Mouse (Mus musculus) hindbrain, embryonic 11.5 days (tissue): ENCODE measurements around the gene Ip6k3. TPM values are rescaled to one million over a fixed set of nuclear protein-coding genes. Genes with fewer than 3 reads are reported as not detected.

Source experiments
- ATAC-seq: fragments of 200-750 bp; cut with Nextera tagmentation; 2 replicates; pipeline ENCODE4 v1.8.0; 2017; ENCODE audit warnings: mild to moderate bottlenecking, moderate TSS enrichment, moderate library complexity; ENCODE audit not compliant: low FRiP score
- DNase-seq: peaks from one replicate; pipeline ENCODE4 v3.0.0-alpha.2; 2015; ENCODE audit warnings: low spot score
- H3K27ac ChIP-seq: fragments of 300-500 bp; sonication (generic); 2 replicates; pipeline ENCODE4 v1.5.1; 2014; ENCODE audit warnings: mild to moderate bottlenecking, low read depth, low read length
- H3K27me3 ChIP-seq: fragments of 300-500 bp; sonication (generic); 2 replicates; pipeline ENCODE4 v1.6.1; 2014; ENCODE audit warnings: mild to moderate bottlenecking, low read length, moderate library complexity, mixed read lengths; ENCODE audit not compliant: control insufficient read depth, insufficient read depth
- H3K36me3 ChIP-seq: fragments of 300-500 bp; sonication (generic); 2 replicates; pipeline ENCODE4 v1.6.1; 2014; ENCODE audit warnings: mild to moderate bottlenecking, low read length, moderate library complexity, mixed read lengths; ENCODE audit not compliant: control insufficient read depth, insufficient read depth
- H3K4me1 ChIP-seq: fragments of 300-500 bp; sonication (generic); replicated peaks from 2 replicates; pipeline ENCODE4 v1.6.1; 2014; ENCODE audit warnings: low read length, mixed read lengths; ENCODE audit not compliant: control insufficient read depth, insufficient read depth
- H3K4me2 ChIP-seq: fragments of 300-500 bp; sonication (generic); replicated peaks from 2 replicates; pipeline ENCODE4 v1.6.1; 2014; ENCODE audit warnings: mild to moderate bottlenecking, low read depth, low read length
- H3K4me3 ChIP-seq: fragments of 300-500 bp; sonication (generic); 2 replicates; pipeline ENCODE4 v1.5.1; 2014; ENCODE audit warnings: low read depth, low read length
- H3K9ac ChIP-seq: fragments of 300-500 bp; sonication (generic); 2 replicates; pipeline ENCODE4 v1.6.1; 2014; ENCODE audit warnings: low read depth, low read length
- H3K9me3 ChIP-seq: fragments of 300-500 bp; sonication (generic); 2 replicates; pipeline ENCODE4 v1.6.1; 2016; ENCODE audit warnings: low read length; ENCODE audit not compliant: control insufficient read depth
- WGBS: fragments of 180-500 bp; shearing (Covaris S2); extraction: QIAGEN DNeasy Blood & Tissue Kit; methylation state at CpG from one replicate; pipeline ENCODE4 v1.1.7; 2014; 5-methylcytosine and 5-hydroxymethylcytosine counted together
- polyA plus RNA-seq: library from polyadenylated mRNA; unstranded; fragments of >200 nt; fragmentation: Nextera tagmentation; extraction: Ambion mirVana; gene quantifications from 2 replicates; pipeline ENCODE4 v1.2.1, GENCODE M21; 2014

Ip6k3 gene
- polyA plus RNA-seq, 1 experiment from 2014 or later, result 0.23 TPM

GRCm38 (mm10) chr17:27101675-27102074 is 65.9 kb downstream of the Ip6k3 start:
- H3K36me3 ChIP-seq, result no peaks in the 10 kb centered on the region
- 76% methylated on average over 5 of the region's 5 CpGs for whole genome bisulfite sequencing
- H3K9me3 ChIP-seq, result no peaks in the 10 kb centered on the region
- H3K4me2 ChIP-seq, result no peak overlapping the region
- ATAC-seq (no peak), DNase-seq (no peak)
- no peaks in the 10 kb centered on the region; the same call in 1 of the 2 replicates for H3K4me1 ChIP-seq
- no peaks in the 10 kb centered on the region for H3K27me3 ChIP-seq
- no peak overlapping the region for H3K27ac ChIP-seq
- H3K4me3 ChIP-seq, result no peak overlapping the region
- no peak overlapping the region for H3K9ac ChIP-seq

GRCm38 (mm10) chr17:27095690-27096089 is 71.9 kb downstream of the Ip6k3 start:
- H3K9me3 ChIP-seq, result no peaks in the 10 kb centered on the region
- ATAC-seq (no peak), DNase-seq (peak; percentile 39)
- no peaks in the 10 kb centered on the region for H3K36me3 ChIP-seq
- no peaks in the 10 kb centered on the region for H3K4me1 ChIP-seq
- H3K27me3 ChIP-seq, result no peaks in the 10 kb centered on the region
- H3K27ac ChIP-seq, result no peak overlapping the region
- H3K4me3 ChIP-seq, result no peak overlapping the region
- no peak overlapping the region for H3K9ac ChIP-seq
- WGBS, result 41% methylated on average over 13 of the region's 13 CpGs
- H3K4me2 ChIP-seq, result no peak overlapping the region

Other genes with a start within 250 kb of the Ip6k3 start
- 4.5 and 5.5 TPM in 2 replicates for gene Phf1, start 234.7 kb downstream of the Ip6k3 start, polyA plus RNA-seq
- 135 and 154 TPM in 2 replicates for gene Cuta, start 228.2 kb downstream of the Ip6k3 start, polyA plus RNA-seq
- gene Syngap1, start 226.5 kb downstream of the Ip6k3 start, polyA plus RNA-seq, result 3.4 and 4.7 TPM in 2 replicates
- 10.5 and 13.2 TPM in 2 replicates for gene Zbtb9, start 194.6 kb downstream of the Ip6k3 start, polyA plus RNA-seq
- gene Bak1, start 138.8 kb downstream of the Ip6k3 start, polyA plus RNA-seq, result 7.4 and 9.5 TPM in 2 replicates
- 1.2 and 1.3 TPM in 2 replicates for gene Itpr3, start 110.5 kb downstream of the Ip6k3 start, polyA plus RNA-seq
- 326 and 345 TPM in 2 replicates for gene Uqcc2, start 33.9 kb downstream of the Ip6k3 start, polyA plus RNA-seq
- 12.4 and 16.5 TPM in 2 replicates for gene Lemd2, start 36.7 kb upstream of the Ip6k3 start, polyA plus RNA-seq